In genomic region chr17:50455719-50456118, GRCm38 (mm10) we compare ENCODE assay signal across 30 mouse cellular contexts. TPM values are rescaled to one million over a fixed set of nuclear protein-coding genes. Genes with fewer than 3 reads are reported as not detected.
DNase-seq lines count a peak whose midpoint lies in the region; TF ChIP-seq lines count a peak whose summit lies in the region.
"Had no signal": no experiment of that assay in that cellular context is flagged by ENCODE, and none has a peak within 500 bp of the region (broad histone marks: within the 10 kb centered on the region; RNA-seq: fewer than 3 reads in every experiment).

No protein-coding gene starts in this region.

- H3K27ac ChIP-seq in gastrocnemius, adult 2 months: no peak overlapping the region
- H3K27ac ChIP-seq in MEL (ENCODE audit: control insufficient read depth, low read depth, low read length): no peak overlapping the region
- H3K27ac ChIP-seq: embryonic facial prominence, embryonic 12.5 days; heart, embryonic 10.5 days; heart, embryonic 15.5 days; hindbrain, embryonic 13.5 days; limb, embryonic 12.5 days; midbrain, embryonic 12.5 days; neural tube, embryonic 15.5 days had no signal

- TF ChIP-seq EP300 in MEL (IDR thresholded peaks at IDR 0.05; ENCODE audit: low read depth in 1 of 2, low read length in 2 of 2): no peak

- no peak for TF ChIP-seq RAD21 in MEL (IDR thresholded peaks at IDR 0.05; ENCODE audit: low read depth, low read length)

- 42% methylated on average over 10 of the region's 10 CpGs for WGBS in large intestine, adult 2 months

- TF ChIP-seq POLR2A in MEL (IDR thresholded peaks at IDR 0.05; ENCODE audit: control insufficient read depth in 1 of 2, insufficient read depth in 1 of 2, low read depth in 1 of 2, low read length in 2 of 2, poor library complexity in 1 of 2): no peak

- intact Hi-C loops in gastrocnemius, adult 2 months (cut with DNase I): no loop called here

- H3K4me3 ChIP-seq in gastrocnemius, adult 2 months: no peak overlapping the region
- H3K4me3 ChIP-seq in MEL (ENCODE audit: control insufficient read depth in 1 of 2, insufficient read depth in 1 of 2, low read depth in 2 of 2, low read length in 2 of 2): no peak overlapping the region
- H3K4me3 ChIP-seq: embryonic facial prominence, embryonic 12.5 days; heart, embryonic 10.5 days; heart, embryonic 15.5 days; hindbrain, embryonic 13.5 days; limb, embryonic 12.5 days; midbrain, embryonic 12.5 days; neural tube, embryonic 15.5 days had no signal

- peaks cover 26 to 59% of the 10 kb centered on the region in 2 experiments for H3K4me1 ChIP-seq in MEL (ENCODE audit: control insufficient read depth in 1 of 2, insufficient read depth in 2 of 2, low read length in 2 of 2)
- H3K4me1 ChIP-seq: embryonic facial prominence, embryonic 12.5 days; heart, embryonic 15.5 days; hindbrain, embryonic 13.5 days; limb, embryonic 12.5 days; midbrain, embryonic 12.5 days; neural tube, embryonic 15.5 days had no signal

- no peaks in the 10 kb centered on the region for H3K27me3 ChIP-seq in MEL (ENCODE audit: control insufficient read depth in 1 of 2, insufficient read depth in 2 of 2, low read length in 2 of 2)
- H3K27me3 ChIP-seq: CH12.LX; embryonic facial prominence, embryonic 12.5 days; heart, embryonic 15.5 days; hindbrain, embryonic 13.5 days; limb, embryonic 12.5 days; midbrain, embryonic 12.5 days; neural tube, embryonic 15.5 days had no signal

- H3K9me3 ChIP-seq in MEL (replicated peaks; ENCODE audit: insufficient read depth, low read length): no peaks in the 10 kb centered on the region
- H3K9me3 ChIP-seq: embryonic facial prominence, embryonic 12.5 days; heart, embryonic 10.5 days; heart, embryonic 15.5 days; hindbrain, embryonic 13.5 days; limb, embryonic 12.5 days; midbrain, embryonic 12.5 days; neural tube, embryonic 15.5 days had no signal

- H3K79me2 ChIP-seq in MEL (ENCODE audit: control insufficient read depth, insufficient read depth, low read length, poor library complexity): no peaks in the 10 kb centered on the region

- DNase-seq in gastrocnemius, adult 2 months: peak; percentile 19
- no peak for DNase-seq in gastrocnemius, postnatal 25 days
- no peak for DNase-seq in MEL (ENCODE audit: low read depth, low spot score)
- DNase-seq in large intestine, adult 2 months (ENCODE audit: low read depth, low spot score): peak; percentile 14
- DNase-seq in spleen, postnatal 14 days (ENCODE audit: low spot score in 2 of 2): peak; percentile 29 to 38
- no peak for DNase-seq in adrenal gland, postnatal 4 days (ENCODE audit: low spot score in 2 of 2)
- no peak for DNase-seq in thymus, adult 18-20 months
- no peak for DNase-seq in thymus, postnatal 36 days
- DNase-seq: adrenal gland, adult 8-10 months; cerebellum, adult 11-12 months; cerebellum, adult 9-11 months; embryo, embryonic 11 days; forebrain, postnatal 0 days; gastrocnemius, postnatal 10 days; heart, postnatal 36 days; kidney, adult 9 months; kidney, postnatal 10 days; lung, embryonic 14.5 days; lung, postnatal 14 days; retina, postnatal 1 day; right cerebral cortex, postnatal 14 days; thymus, postnatal 25 days had no signal

- peaks cover 0 to 38% of the 10 kb centered on the region in 2 experiments; a peak in 2 of 4 replicates for H3K36me3 ChIP-seq in MEL (ENCODE audit: control insufficient read depth in 1 of 2, insufficient read depth in 2 of 2, low read length in 2 of 2)
- H3K36me3 ChIP-seq: embryonic facial prominence, embryonic 12.5 days; heart, embryonic 10.5 days; heart, embryonic 15.5 days; hindbrain, embryonic 13.5 days; limb, embryonic 12.5 days; midbrain, embryonic 12.5 days; neural tube, embryonic 15.5 days had no signal

- H3K9ac ChIP-seq in MEL (ENCODE audit: control insufficient read depth, low read depth, low read length, poor library complexity, severe bottlenecking): no peak overlapping the region
- H3K9ac ChIP-seq: embryonic facial prominence, embryonic 12.5 days; forebrain, postnatal 0 days; heart, embryonic 15.5 days; hindbrain, embryonic 13.5 days; limb, embryonic 12.5 days; lung, embryonic 14.5 days; midbrain, embryonic 12.5 days; neural tube, embryonic 15.5 days had no signal

- TF ChIP-seq CTCF in gastrocnemius, adult 2 months (IDR thresholded peaks at IDR 0.05): no peak
- TF ChIP-seq CTCF in MEL (IDR thresholded peaks at IDR 0.05 in 2 of 3, conservative IDR thresholded peaks at IDR 0.05 in 1 of 3; ENCODE audit: control insufficient read depth in 1 of 3, insufficient read depth in 1 of 3, low read depth in 2 of 3, low read length in 3 of 3, poor library complexity in 1 of 3, severe bottlenecking in 1 of 3): no peak

TF ChIP-seq in MEL, 35 proteins besides CTCF, POLR2A, EP300 and RAD21:
- TF ChIP-seq TAL1 (IDR thresholded peaks at IDR 0.05; ENCODE audit: low read length): peak; percentile 27; the same call in 1 of the 2 replicates
- no peak for TF ChIP-seq MYB (IDR thresholded peaks at IDR 0.05; ENCODE audit: low read depth, low read length)
- no peak for TF ChIP-seq USF2 (IDR thresholded peaks at IDR 0.05; ENCODE audit: borderline replicate concordance in 1 of 2, insufficient read depth in 1 of 2, low read depth in 1 of 2, low read length in 2 of 2)
TF ChIP-seq in MEL: peak in this region for 1.

RNA-seq across cellular contexts. Expression of gene Plcl2, which starts 53.5 kb away (rescaled TPM):
- 10 to 100 TPM; 31.0 to 37.2 TPM for total RNA-seq in gastrocnemius, adult 2 months (2021)
- total RNA-seq in gastrocnemius, postnatal 25 days (2021): 10 to 100 TPM; 27.0 to 32.7 TPM
- total RNA-seq in MEL (2012; rRNA removed): 56.0 and 83.7 TPM in 2 replicates
- polyA plus RNA-seq in MEL (2012; ENCODE audit: insufficient read depth in 1 of 2, insufficient read length in 2 of 2, low read depth in 1 of 2, low replicate concordance in 2 of 2, missing spikeins in 1 of 2): 10 to 100 TPM in 1 of 2 experiments, not detected in 1; 23.6 TPM
- polyA plus RNA-seq in large intestine, adult 2 months (2012; rRNA removed): 10.0 and 11.0 TPM in 2 replicates
- 10 to 100 TPM; 72.9 to 74.2 TPM for total RNA-seq in adrenal gland, postnatal 4 days (2021)

Comparison
In these comparisons a context has a peak if more than half of its experiments do, and no peak if none do; other contexts are left out.
1. DNase-seq: peak in gastrocnemius, adult 2 months (single experiment), large intestine, adult 2 months (single experiment) and spleen, postnatal 14 days (2 of 2); none in gastrocnemius, postnatal 25 days (single experiment), MEL (single experiment), adrenal gland, postnatal 4 days (0 of 2), thymus, adult 18-20 months (0 of 2) and thymus, postnatal 36 days (0 of 2).